Mouse (Mus musculus) adrenal gland, postnatal 10 days (tissue): ENCODE results near the gene Acsm3. TPM values are rescaled to one million over a fixed set of nuclear protein-coding genes. Genes with fewer than 3 reads are reported as not detected.

ENCODE experiments used
- DNase-seq: peaks from one replicate; pipeline ENCODE4 v3.0.0; 2021; ENCODE audit warnings: mixed read lengths
- total RNA-seq, 2 experiments: library from RNA; stranded (reverse); gene quantifications; 2 replicates each; pipeline ENCODE4 v1.2.3; 2021

Gene Acsm3
- total RNA-seq, 2 experiments from 2014 or later = 23.5 to 31.0 TPM

DNA sequence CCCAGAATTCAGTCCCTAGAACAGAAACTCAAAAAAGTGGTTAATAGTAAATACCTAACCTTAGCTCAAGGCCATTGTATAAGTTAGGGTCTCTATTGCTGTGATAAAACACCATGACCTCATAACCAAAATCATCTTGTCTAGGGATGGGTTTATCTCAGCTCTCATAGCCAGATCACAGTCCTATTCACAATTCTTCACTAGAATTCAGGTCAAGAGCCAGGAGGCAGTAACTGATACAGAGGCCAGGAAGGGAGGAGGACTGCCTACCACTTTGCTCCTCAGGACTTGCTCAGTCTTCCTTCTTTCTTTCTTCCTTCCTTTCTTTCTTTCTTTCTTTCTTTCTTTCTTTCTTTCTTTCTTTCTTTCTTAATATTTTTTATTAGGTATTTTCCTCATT is 34.6 kb downstream of the Acsm3 start:
- no peak for DNase-seq

GRCm38 (mm10) chr7:119800488-119800887 is 39.8 kb downstream of the Acsm3 start:
- DNase-seq = no peak

DNA sequence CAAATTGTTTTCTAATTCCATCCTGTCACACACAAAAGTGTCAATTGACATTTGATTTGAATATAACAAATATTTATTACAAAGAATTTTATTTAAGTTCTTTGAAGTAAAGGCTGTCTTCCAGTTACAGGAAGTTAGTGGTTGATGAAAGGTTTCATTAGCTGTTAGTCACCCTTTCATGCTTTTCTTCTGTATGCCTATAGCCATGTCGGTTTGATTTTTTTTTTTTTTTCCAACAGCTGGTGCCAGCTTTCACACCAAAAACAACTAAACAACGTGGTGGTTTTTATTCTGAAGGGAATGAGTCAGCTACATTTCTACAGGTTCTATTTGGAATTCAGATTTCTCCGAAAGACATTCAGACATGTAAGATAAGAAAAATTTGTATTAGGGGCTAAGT is 40.3 kb downstream of the Acsm3 start:
- DNase-seq = no peak

GRCm38 (mm10) chr7:119807396-119807795 is 46.7 kb downstream of the Acsm3 start:
- DNase-seq = no peak

DNA sequence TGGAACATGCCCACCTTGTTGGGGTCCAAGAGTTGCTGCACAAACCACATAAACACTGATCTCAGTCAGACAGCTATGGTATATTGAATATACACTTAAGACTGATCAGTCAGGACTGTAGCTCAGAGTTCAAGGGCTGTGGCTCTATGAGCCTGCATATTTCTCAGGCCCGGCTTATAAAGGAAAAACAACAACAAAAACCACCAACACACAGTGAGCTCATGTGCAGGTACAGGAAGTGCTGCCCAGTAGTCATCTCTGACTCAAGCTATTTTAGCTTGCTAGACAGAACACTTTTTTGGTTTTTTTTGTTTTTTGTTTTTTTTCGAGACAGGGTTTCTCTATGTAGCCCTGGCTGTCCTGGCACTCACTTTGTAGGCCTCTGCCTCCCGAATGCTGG is 48.0 kb downstream of the Acsm3 start:
- no peak for DNase-seq

- DNase-seq = no peak
These were observed 74.6 kb downstream of the Acsm3 start for GRCm38 (mm10) chr7:119835371-119835770.

- no peak for DNase-seq
These were observed 75.5 kb downstream of the Acsm3 start for GRCm38 (mm10) chr7:119835996-119836777.

Other genes with a start within 250 kb of the Acsm3 start
- gene Acsm5, start 241.5 kb upstream of the Acsm3 start, total RNA-seq = 10 to 100 TPM in 1 of 2 experiments, 1 to 10 TPM in 1; 6.1 to 14.0 TPM
- gene Pdilt, start 237.4 kb upstream of the Acsm3 start, total RNA-seq = under 1 TPM; 0.12 TPM
- under 1 TPM in 1 of 2 experiments, not detected in 1; 0.27 TPM for gene Acsm2, start 206.6 kb upstream of the Acsm3 start, total RNA-seq
- gene Acsm1, start 153.9 kb upstream of the Acsm3 start, total RNA-seq = 10 to 100 TPM in 1 of 2 experiments, 1 to 10 TPM in 1; 6.5 to 14.0 TPM
- not detected for gene Acsm4, start 70.9 kb upstream of the Acsm3 start, total RNA-seq
- gene Thumpd1, start 40.1 kb upstream of the Acsm3 start, total RNA-seq = 10 to 100 TPM; 30.7 to 32.3 TPM
- 10 to 100 TPM in 1 of 2 experiments, 1 to 10 TPM in 1; 7.0 to 12.8 TPM for gene Rexo5, start 33.1 kb downstream of the Acsm3 start, total RNA-seq
- 1 to 10 TPM; 7.6 to 9.6 TPM for gene Eri2, start 33.1 kb downstream of the Acsm3 start, total RNA-seq
- gene Lyrm1, start 134.9 kb downstream of the Acsm3 start, total RNA-seq = 1 to 10 TPM; 7.2 to 7.5 TPM
- 10 to 100 TPM; 26.7 to 48.0 TPM for gene Dcun1d3, start 135.4 kb downstream of the Acsm3 start, total RNA-seq